Mouse (Mus musculus) forebrain, embryonic 14.5 days (tissue): ENCODE measurements around the gene Zfp524. TPM values are rescaled to one million over a fixed set of nuclear protein-coding genes. Genes with fewer than 3 reads are reported as not detected.

Source experiments
- ATAC-seq: fragments of 200-750 bp; cut with Nextera tagmentation; 2 replicates; pipeline ENCODE4 v1.8.0; 2017; ENCODE audit warnings: mild to moderate bottlenecking, moderate library complexity
- DNase-seq: peaks from one replicate; pipeline ENCODE4 v3.0.0-alpha.2; 2015; ENCODE audit warnings: low spot score
- H3K27ac ChIP-seq: fragments of 300-500 bp; sonication (generic); 2 replicates; pipeline ENCODE4 v1.5.1; 2014; ENCODE audit warnings: low read depth, mild to moderate bottlenecking, control low read depth, low read length, moderate library complexity
- H3K27me3 ChIP-seq: fragments of 300-500 bp; sonication (generic); replicated peaks from 2 replicates; pipeline ENCODE4 v1.6.1; 2014; ENCODE audit warnings: low read length, control low read depth, mixed read lengths; ENCODE audit not compliant: control insufficient read depth, insufficient read depth
- H3K36me3 ChIP-seq: fragments of 300-500 bp; sonication (generic); 2 replicates; pipeline ENCODE4 v1.6.1; 2014; ENCODE audit warnings: low read length, control low read depth; ENCODE audit not compliant: control insufficient read depth, insufficient read depth
- H3K4me1 ChIP-seq: fragments of 300-500 bp; sonication (generic); 2 replicates; pipeline ENCODE4 v1.6.1; 2014; ENCODE audit warnings: antibody characterized with exemption, low read length, control low read depth; ENCODE audit not compliant: control insufficient read depth, insufficient read depth
- H3K4me2 ChIP-seq: fragments of 300-500 bp; sonication (generic); 2 replicates; pipeline ENCODE4 v1.6.1; 2014; ENCODE audit warnings: mild to moderate bottlenecking, control low read depth, low read length
- H3K4me3 ChIP-seq: fragments of 300-500 bp; sonication (generic); 2 replicates; pipeline ENCODE4 v1.5.1; 2014; ENCODE audit warnings: low read depth, low read length, control low read depth
- H3K9ac ChIP-seq: fragments of 300-500 bp; sonication (generic); 2 replicates; pipeline ENCODE4 v1.6.1; 2014; ENCODE audit warnings: mild to moderate bottlenecking, low read length, control low read depth, moderate library complexity
- H3K9me3 ChIP-seq: fragments of 300-500 bp; sonication (generic); replicated peaks from 2 replicates; pipeline ENCODE4 v1.6.1; 2016; ENCODE audit warnings: low read length, control low read depth, mixed read lengths; ENCODE audit not compliant: control insufficient read depth
- WGBS: fragments of 180-500 bp; shearing (Covaris S2); extraction: QIAGEN DNeasy Blood & Tissue Kit; methylation state at CpG from one replicate; pipeline ENCODE4 v1.1.7; 2014; 5-methylcytosine and 5-hydroxymethylcytosine counted together
- polyA plus RNA-seq: library from polyadenylated mRNA; unstranded; fragments of >200 nt; fragmentation: Nextera tagmentation; extraction: Ambion mirVana; gene quantifications from 2 replicates; pipeline ENCODE4 v1.2.1, GENCODE M21; 2014

Zfp524 gene
- 11.3 and 13.5 TPM in 2 replicates for polyA plus RNA-seq

DNA sequence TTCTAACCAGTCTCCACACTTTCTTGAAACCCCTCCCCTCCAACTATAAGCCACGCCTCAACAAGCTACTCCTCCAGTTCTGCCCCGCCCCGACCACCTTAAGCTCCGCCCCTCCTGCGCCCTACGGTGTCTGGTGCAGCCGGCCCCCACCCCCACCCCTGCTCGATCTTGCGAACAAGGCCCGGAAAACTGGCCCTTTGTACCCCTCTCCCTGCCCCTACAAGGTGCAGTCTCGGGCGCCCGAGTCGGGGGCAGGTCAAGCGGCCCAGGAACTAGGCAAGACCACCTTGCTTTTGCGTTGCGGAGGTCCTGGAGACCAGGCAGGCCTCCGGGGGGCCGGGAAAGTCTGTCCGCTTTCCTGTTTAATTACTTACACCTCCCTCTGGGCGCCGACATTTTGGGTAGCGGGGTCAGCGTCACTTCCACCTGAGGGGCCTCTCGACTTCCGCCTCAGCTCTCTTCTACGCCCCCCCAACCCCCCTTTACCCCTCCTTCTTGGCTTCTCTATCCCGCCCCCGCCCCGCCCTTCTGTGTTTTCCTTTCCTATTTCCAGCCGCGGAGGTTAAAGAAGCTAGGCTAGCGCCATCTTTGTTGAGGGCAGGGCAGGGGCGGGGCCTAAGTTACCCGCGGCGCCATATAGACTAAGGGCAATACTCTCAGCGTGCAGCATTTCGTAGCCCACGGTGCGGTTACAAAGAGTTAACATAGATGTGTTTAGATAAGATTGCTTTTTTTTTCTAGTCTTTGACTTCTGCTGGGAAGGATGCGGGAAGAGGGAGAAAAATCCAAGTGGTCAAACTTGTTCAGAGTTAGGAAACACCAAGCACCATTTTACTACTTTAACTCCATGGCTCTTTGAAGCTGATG, at the start of gene Zfp524, which contains the start of gene Fiz1:
Gene Zfp524 (plus strand): TSS at position 165 of the 867 bp plus-strand sequence.
Gene Fiz1 (minus strand): TSS at position 447 of the 867 bp plus-strand sequence.
- ATAC-seq (peak; percentile 84), DNase-seq (peak; percentile 98)
- H3K4me1 ChIP-seq, result peaks cover 5% of the 10 kb centered on the region; the same call in 1 of the 2 replicates
- no peaks in the 10 kb centered on the region for H3K9me3 ChIP-seq
- peak within 1 kb of the TSS; percentile 99 for H3K27ac ChIP-seq
- peak within 1 kb of the TSS; percentile 88 for H3K9ac ChIP-seq
- no peaks in the 10 kb centered on the region for H3K27me3 ChIP-seq
- under 1% methylated on average over 42 of the region's 42 CpGs for WGBS
- H3K4me2 ChIP-seq, result peak within 1 kb of the TSS; percentile 59
- peaks cover 34% of the 10 kb centered on the region for H3K36me3 ChIP-seq
- H3K4me3 ChIP-seq, result peak within 1 kb of the TSS; percentile 70

DNA sequence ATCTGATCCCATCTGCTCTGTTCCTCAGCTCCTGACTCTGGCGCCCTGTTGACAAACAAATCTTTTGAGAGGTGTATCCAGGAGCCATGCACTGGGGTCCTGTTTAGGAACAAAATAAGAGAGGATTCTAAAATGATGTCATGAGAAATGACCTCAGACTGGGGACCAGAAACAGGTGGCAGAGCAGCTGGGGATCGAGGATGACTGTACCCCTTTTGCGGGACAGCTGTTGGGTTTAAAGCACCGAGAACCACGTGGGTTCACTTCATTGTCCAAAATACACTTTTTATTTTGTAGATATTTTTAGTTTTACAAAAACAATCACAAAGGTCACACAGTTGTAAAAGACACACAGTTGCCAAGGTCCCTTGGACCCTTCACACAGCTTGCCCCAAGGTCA, 49.2 kb upstream of the Zfp524 start:
- Histone ChIP-seq H3K4me3 (no peak overlapping the region), H3K9me3 (no peaks in the 10 kb centered on the region), H3K27ac (no peak overlapping the region), H3K4me2 (no peak overlapping the region), H3K27me3 (no peaks in the 10 kb centered on the region), H3K9ac (no peak overlapping the region), H3K36me3 (no peaks in the 10 kb centered on the region), H3K4me1 (no peaks in the 10 kb centered on the region)
- 86% methylated on average over 5 of the region's 5 CpGs for WGBS
- ATAC-seq (no peak), DNase-seq (no peak)

- Histone ChIP-seq H3K4me2 (no peak within 1 kb of the TSS), H3K9ac (no peak within 1 kb of the TSS), H3K27me3 (no peaks in the 10 kb centered on the region), H3K36me3 (no peaks in the 10 kb centered on the region), H3K27ac (no peak within 1 kb of the TSS), H3K4me3 (no peak within 1 kb of the TSS), H3K4me1 (no peaks in the 10 kb centered on the region), H3K9me3 (no peaks in the 10 kb centered on the region)
- ATAC-seq, result no peak
- WGBS, result 31% methylated on average over 6 of the region's 6 CpGs
- no peak for DNase-seq
Measured at GRCm38 (mm10) chr7:4971068-4971467, 43.1 kb upstream of the Zfp524 start, which contains the start of gene Sbk3. Gene Sbk3 (minus strand): TSS chr7:4971168.

DNA sequence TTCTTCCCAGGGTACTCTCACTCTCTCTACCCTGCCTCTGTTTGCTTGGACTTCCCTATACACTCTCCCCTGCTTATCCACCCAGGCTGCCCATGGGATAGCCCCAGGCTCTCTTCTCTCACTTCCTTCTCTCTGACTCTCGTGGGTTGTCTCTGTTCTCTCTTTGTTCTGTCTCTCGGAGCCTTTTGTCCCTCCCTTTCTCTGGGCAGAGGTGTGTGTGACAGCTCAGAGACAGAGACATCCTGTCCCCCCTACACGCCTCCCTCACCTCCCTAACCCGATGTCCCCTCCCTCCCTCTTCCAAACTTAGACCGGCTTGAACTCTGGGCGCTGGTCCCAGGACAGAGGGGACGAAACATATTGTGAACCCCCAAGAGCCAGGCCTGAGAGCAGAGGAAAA, 42.5 kb upstream of the Zfp524 start:
- ATAC-seq, result no peak
- WGBS, result 19% methylated on average over 7 of the region's 7 CpGs
- no peak overlapping the region for H3K4me3 ChIP-seq
- peaks cover under 1% of the 10 kb centered on the region; the same call in 1 of the 2 replicates for H3K9me3 ChIP-seq
- no peaks in the 10 kb centered on the region for H3K27me3 ChIP-seq
- no peaks in the 10 kb centered on the region for H3K4me1 ChIP-seq
- H3K36me3 ChIP-seq, result no peaks in the 10 kb centered on the region
- no peak for DNase-seq
- no peak overlapping the region for H3K4me2 ChIP-seq
- no peak overlapping the region for H3K9ac ChIP-seq
- H3K27ac ChIP-seq, result no peak overlapping the region

- Histone ChIP-seq H3K9ac (no peak overlapping the region), H3K4me2 (no peak overlapping the region), H3K4me3 (no peak overlapping the region), H3K27me3 (no peaks in the 10 kb centered on the region), H3K4me1 (no peaks in the 10 kb centered on the region), H3K9me3 (peaks cover 3% of the 10 kb centered on the region; the same call in 1 of the 2 replicates), H3K27ac (no peak overlapping the region), H3K36me3 (no peaks in the 10 kb centered on the region)
- ATAC-seq (no peak), DNase-seq (no peak)
- WGBS, result 83% methylated on average over 18 of the region's 18 CpGs
Measured at GRCm38 (mm10) chr7:4972321-4973047, 41.7 kb upstream of the Zfp524 start.

DNA sequence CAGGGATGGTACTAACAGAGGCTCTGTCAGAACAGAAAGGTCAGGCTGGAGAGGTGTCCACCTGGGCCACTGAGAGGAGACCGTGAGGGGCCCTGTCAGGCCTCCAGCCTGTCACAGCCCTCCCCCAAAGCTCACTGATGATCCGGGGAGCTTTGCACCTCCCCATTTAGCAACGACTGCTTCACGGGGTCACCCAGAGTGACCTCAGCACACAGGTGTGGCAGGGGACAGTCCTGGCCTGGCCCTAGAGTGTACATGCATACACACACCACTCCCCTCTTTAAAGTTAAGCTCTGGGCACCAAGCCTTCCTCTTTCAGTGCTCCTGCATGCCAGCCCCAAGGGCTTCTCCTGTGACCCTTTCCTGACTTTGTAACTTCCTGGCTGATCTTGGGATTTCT, 38.8 kb upstream of the Zfp524 start:
- H3K4me3 ChIP-seq, result no peak overlapping the region
- peaks cover 3% of the 10 kb centered on the region; the same call in 1 of the 2 replicates for H3K9me3 ChIP-seq
- no peaks in the 10 kb centered on the region for H3K4me1 ChIP-seq
- no peak overlapping the region for H3K9ac ChIP-seq
- no peak overlapping the region for H3K4me2 ChIP-seq
- no peaks in the 10 kb centered on the region for H3K36me3 ChIP-seq
- DNase-seq (no peak), ATAC-seq (no peak)
- 77% methylated on average over 4 of the region's 4 CpGs for WGBS
- no peak overlapping the region for H3K27ac ChIP-seq
- no peaks in the 10 kb centered on the region for H3K27me3 ChIP-seq

GRCm38 (mm10) chr7:4976832-4977231, 37.4 kb upstream of the Zfp524 start:
- Histone ChIP-seq H3K9me3 (peaks cover 3% of the 10 kb centered on the region; the same call in 1 of the 2 replicates), H3K27ac (no peak overlapping the region), H3K4me1 (no peaks in the 10 kb centered on the region), H3K4me2 (no peak overlapping the region), H3K36me3 (no peaks in the 10 kb centered on the region), H3K9ac (no peak overlapping the region), H3K4me3 (no peak overlapping the region), H3K27me3 (no peaks in the 10 kb centered on the region)
- WGBS, result 93% methylated on average over 7 of the region's 7 CpGs
- no peak for ATAC-seq
- no peak for DNase-seq

DNA sequence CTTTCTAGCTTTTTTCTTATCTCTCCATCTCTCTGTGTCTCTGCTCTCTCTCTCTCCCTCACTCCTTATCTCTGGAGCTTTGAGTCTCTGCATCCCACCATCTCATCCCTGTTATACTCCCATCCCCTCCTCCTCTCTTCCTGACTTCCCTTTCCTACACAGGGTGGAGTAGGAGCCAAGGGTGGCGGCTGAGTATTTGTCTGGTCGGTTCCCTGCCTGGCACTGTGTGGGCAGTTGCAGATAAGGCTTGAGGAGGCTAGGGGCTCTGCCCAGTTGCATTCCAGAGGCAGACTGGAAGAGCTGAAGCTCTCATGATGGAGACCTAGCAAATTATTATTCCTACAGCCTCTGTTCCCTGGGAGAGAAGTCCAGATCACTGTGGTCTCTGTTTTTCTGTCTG, 26.0 kb upstream of the Zfp524 start:
- Histone ChIP-seq H3K4me3 (no peak overlapping the region), H3K27me3 (no peaks in the 10 kb centered on the region), H3K4me2 (no peak overlapping the region), H3K36me3 (peaks cover 21% of the 10 kb centered on the region), H3K27ac (no peak overlapping the region), H3K9ac (no peak overlapping the region), H3K9me3 (no peaks in the 10 kb centered on the region), H3K4me1 (no peaks in the 10 kb centered on the region)
- WGBS, result 68% methylated on average over 2 of the region's 2 CpGs
- ATAC-seq (no peak), DNase-seq (no peak)
